Mouse (Mus musculus) myocyte (in vitro differentiated cells): ENCODE data around the gene Syap1. TPM values are rescaled to one million over a fixed set of nuclear protein-coding genes. Genes with fewer than 3 reads are reported as not detected.

Experiments used
- H3K27me3 ChIP-seq: one replicate; pipeline ENCODE4 v1.6.1; 2011; ENCODE audit not compliant: control insufficient read depth, insufficient read depth, insufficient read length
- H3K36me3 ChIP-seq: one replicate; pipeline ENCODE4 v1.6.1; 2011; ENCODE audit not compliant: control insufficient read depth, insufficient read depth
- H3K4me2 ChIP-seq: one replicate; pipeline ENCODE4 v1.6.1; 2011; ENCODE audit warnings: low read depth, control low read depth
- H3K4me3 ChIP-seq: one replicate; pipeline ENCODE4 v1.5.1; 2011; ENCODE audit warnings: mild to moderate bottlenecking, control low read depth, moderate library complexity
- H3K79me2 ChIP-seq: one replicate; pipeline ENCODE4 v1.6.1; 2011; ENCODE audit not compliant: control insufficient read depth, insufficient read depth
- H3ac ChIP-seq: one replicate; pipeline ENCODE4 v1.6.1; 2011; ENCODE audit not compliant: control insufficient read depth, insufficient read length
- CEBPB ChIP-seq: IDR thresholded peaks from 2 replicates; pipeline ENCODE4 v1.6.1; 2011; ENCODE audit warnings: mild to moderate bottlenecking, moderate library complexity; ENCODE audit not compliant: poor library complexity, insufficient read depth, severe bottlenecking
- E2F4 ChIP-seq: IDR thresholded peaks from one replicate; pipeline ENCODE4 v1.6.1; 2011; ENCODE audit warnings: mild to moderate bottlenecking, control low read depth, moderate library complexity; ENCODE audit not compliant: insufficient read depth
- MAX ChIP-seq: IDR thresholded peaks from one replicate; pipeline ENCODE4 v1.6.1; 2011; ENCODE audit warnings: low read depth, mild to moderate bottlenecking, control low read depth
- MYOD1 ChIP-seq, 3 experiments: IDR thresholded peaks; one replicate each; pipeline ENCODE4 v1.6.1; 2011; ENCODE audit warnings: control low read depth in 2 of 3, low read depth in 2 of 3, mild to moderate bottlenecking in 2 of 3, moderate library complexity in 1 of 3; ENCODE audit not compliant: insufficient read length in 2 of 3, control insufficient read depth in 1 of 3
- MYOG ChIP-seq, 3 experiments: IDR thresholded peaks; one replicate each; pipeline ENCODE4 v1.6.1; 2011; ENCODE audit warnings: control low read depth in 2 of 3, low read depth in 2 of 3, mild to moderate bottlenecking in 2 of 3; ENCODE audit not compliant: insufficient read length in 2 of 3, control insufficient read depth in 1 of 3, insufficient read depth in 1 of 3
- POLR2A ChIP-seq: IDR thresholded peaks from one replicate; pipeline ENCODE4 v1.6.1; 2011; ENCODE audit warnings: low read depth, mild to moderate bottlenecking, control low read depth, moderate library complexity; ENCODE audit not compliant: insufficient read length
- POLR2AphosphoS2 ChIP-seq: IDR thresholded peaks from one replicate; pipeline ENCODE4 v1.6.1; 2011; ENCODE audit warnings: low read depth, control low read depth; ENCODE audit not compliant: insufficient read length
- REST ChIP-seq: IDR thresholded peaks from one replicate; pipeline ENCODE4 v1.6.1; 2011; ENCODE audit warnings: mild to moderate bottlenecking, control low read depth, moderate library complexity; ENCODE audit not compliant: insufficient read depth, insufficient read length
- SRF ChIP-seq: IDR thresholded peaks from one replicate; pipeline ENCODE4 v1.6.1; 2011; ENCODE audit warnings: low read depth; ENCODE audit not compliant: control insufficient read depth, insufficient read length
- TCF12 ChIP-seq: IDR thresholded peaks from one replicate; pipeline ENCODE4 v1.6.1; 2011; ENCODE audit warnings: mild to moderate bottlenecking, control low read depth; ENCODE audit not compliant: poor library complexity, insufficient read depth, severe bottlenecking
- TCF3 ChIP-seq: IDR thresholded peaks from one replicate; pipeline ENCODE4 v1.6.1; 2011; ENCODE audit warnings: low read depth, control low read depth; ENCODE audit not compliant: insufficient read length
- USF1 ChIP-seq: IDR thresholded peaks from one replicate; pipeline ENCODE4 v1.6.1; 2011; ENCODE audit warnings: low read depth, mild to moderate bottlenecking, control low read depth, moderate library complexity
- polyA plus RNA-seq: library from polyadenylated mRNA; unstranded; fragments of >200 nt; fragmentation: generic; extraction: Trizol; gene quantifications from one replicate; pipeline ENCODE4 v1.2.1, GENCODE M21; 2012; ENCODE audit warnings: missing spikeins

Syap1 gene
- polyA plus RNA-seq, 1 experiment, result 25.6 TPM

DNA sequence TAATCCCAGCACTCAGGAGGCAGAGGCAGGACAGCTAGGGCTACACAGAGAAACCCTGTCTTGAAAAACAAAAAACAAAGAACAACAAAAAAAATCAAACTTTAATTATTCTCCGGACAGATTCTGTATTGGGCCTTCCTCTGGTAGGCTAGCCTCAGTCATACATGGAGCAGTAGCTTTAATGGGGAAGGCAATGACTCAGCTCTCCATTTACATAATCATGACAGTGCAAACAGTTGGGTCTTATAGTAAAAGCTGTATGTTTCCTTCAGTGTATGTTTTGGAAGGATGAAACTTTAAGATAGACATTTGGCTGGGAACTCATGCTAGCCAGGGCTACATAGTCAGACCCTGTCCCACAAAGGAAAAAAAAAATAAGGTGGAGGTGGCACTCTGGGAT is 39.6 kb downstream of the Syap1 start:
- no peak overlapping the region for H3K4me2 ChIP-seq
- no peaks in the 10 kb centered on the region for H3K36me3 ChIP-seq
- H3K4me3 ChIP-seq, result no peak overlapping the region
- TF ChIP-seq E2F4 (no peak), MAX (no peak), REST (no peak), TCF3 (no peak), POLR2A (no peak), TCF12 (no peak)
- no peak overlapping the region for H3ac ChIP-seq
- H3K27me3 ChIP-seq, result no peaks in the 10 kb centered on the region
- H3K79me2 ChIP-seq, result no peaks in the 10 kb centered on the region

DNA sequence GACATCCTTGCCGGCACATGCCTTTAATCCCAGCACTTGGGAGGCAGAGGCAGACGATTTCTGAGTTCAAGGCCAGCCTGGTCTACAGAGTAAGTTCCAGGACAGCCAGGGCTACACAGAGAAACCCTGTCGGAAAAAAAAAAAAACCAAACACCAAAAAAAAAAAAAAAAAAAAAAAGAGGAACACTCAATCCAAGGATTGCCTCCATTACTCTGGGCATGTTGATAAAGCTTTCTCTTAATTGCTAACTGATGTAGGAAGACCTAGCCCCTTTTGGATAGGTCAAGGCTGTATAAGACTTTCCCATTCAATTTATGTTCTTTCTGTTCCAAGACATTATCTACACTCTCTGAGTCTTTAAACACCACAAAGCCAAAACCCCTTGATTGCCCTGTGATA is 42.7 kb downstream of the Syap1 start:
- Histone ChIP-seq H3K79me2 (no peaks in the 10 kb centered on the region), H3K27me3 (no peaks in the 10 kb centered on the region), H3K4me2 (no peak overlapping the region), H3K36me3 (no peaks in the 10 kb centered on the region), H3ac (no peak overlapping the region), H3K4me3 (no peak overlapping the region)
- TF ChIP-seq TCF12 (no peak), MAX (no peak), USF1 (no peak), POLR2AphosphoS2 (no peak), REST (no peak), SRF (no peak), MYOD1 (IDR thresholded peaks at IDR 0.05; ENCODE audit: control insufficient read depth in 1 of 3, insufficient read length in 2 of 3, low read depth in 2 of 3) (no peak), MYOG (IDR thresholded peaks at IDR 0.05; ENCODE audit: control insufficient read depth in 1 of 3, insufficient read depth in 1 of 3, insufficient read length in 2 of 3, low read depth in 2 of 3) (no peak), POLR2A (no peak), E2F4 (no peak), CEBPB (no peak), TCF3 (no peak)

DNA sequence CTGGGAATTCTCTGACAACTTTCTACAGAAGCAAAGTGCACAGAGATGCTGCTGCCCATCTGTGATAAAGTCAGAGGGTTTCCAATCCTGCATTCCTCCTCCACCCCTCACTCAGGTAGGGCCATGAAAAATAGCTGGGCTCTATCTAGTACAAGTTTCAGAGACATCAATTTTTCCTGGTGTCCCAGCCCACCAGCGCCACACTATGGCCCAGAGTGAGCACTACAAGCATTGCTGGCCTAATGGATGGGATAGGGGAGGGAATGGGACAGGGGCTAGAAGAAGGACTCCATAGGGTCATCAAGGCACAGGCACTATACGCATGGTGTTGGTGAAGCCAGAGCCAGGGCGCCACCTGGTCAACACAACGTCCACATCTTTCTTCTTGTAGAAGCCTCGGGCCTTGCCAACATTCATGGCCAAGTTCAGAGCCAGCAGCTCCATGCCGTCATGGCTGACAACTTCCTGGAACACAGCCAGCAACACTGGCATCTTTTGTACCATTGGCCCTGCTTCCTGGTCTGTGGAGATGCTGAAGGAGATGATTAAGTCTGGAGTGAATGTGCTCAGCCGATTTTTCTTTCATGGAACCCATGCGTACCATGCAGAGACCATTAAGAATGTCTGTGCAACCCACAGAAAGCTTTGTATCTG is 43.7 kb downstream of the Syap1 start:
- H3K36me3 ChIP-seq, result no peaks in the 10 kb centered on the region
- no peak overlapping the region for H3K4me3 ChIP-seq
- TF ChIP-seq POLR2AphosphoS2, result no peak
- no peaks in the 10 kb centered on the region for H3K27me3 ChIP-seq
- H3K79me2 ChIP-seq, result no peaks in the 10 kb centered on the region
- H3K4me2 ChIP-seq, result no peak overlapping the region
- H3ac ChIP-seq, result no peak overlapping the region

DNA sequence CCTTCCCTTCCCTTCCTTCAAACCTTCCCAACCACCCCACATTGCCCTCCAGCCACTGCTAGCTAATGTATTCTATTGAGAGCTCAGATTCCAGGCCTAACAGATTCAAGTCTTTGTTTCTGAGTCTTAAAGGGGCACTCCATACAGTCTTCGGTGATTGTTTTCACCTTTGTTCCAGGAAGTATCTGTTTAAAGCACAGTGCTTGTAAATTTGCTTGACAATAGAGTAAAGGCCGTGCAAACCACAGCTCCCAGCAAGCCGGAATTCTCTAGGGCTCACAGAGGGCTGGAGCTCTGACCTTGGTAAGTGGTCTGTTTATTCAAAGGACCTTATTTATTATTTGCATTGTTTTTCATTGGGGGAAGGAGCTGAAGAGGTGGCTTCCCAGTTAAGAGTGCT is 56.1 kb downstream of the Syap1 start:
- no peaks in the 10 kb centered on the region for H3K36me3 ChIP-seq
- H3K4me3 ChIP-seq, result no peak overlapping the region
- no peak for TF ChIP-seq CEBPB
- no peak for TF ChIP-seq SRF
- TF ChIP-seq TCF3, result no peak
- no peak for TF ChIP-seq MAX
- no peak for TF ChIP-seq MYOD1 (IDR thresholded peaks at IDR 0.05; ENCODE audit: control insufficient read depth in 1 of 3, insufficient read length in 2 of 3, low read depth in 2 of 3)
- TF ChIP-seq POLR2A, result no peak
- TF ChIP-seq E2F4, result no peak
- no peak for TF ChIP-seq USF1
- no peak for TF ChIP-seq TCF12
- no peak for TF ChIP-seq POLR2AphosphoS2
- no peak for TF ChIP-seq MYOG (IDR thresholded peaks at IDR 0.05; ENCODE audit: control insufficient read depth in 1 of 3, insufficient read depth in 1 of 3, insufficient read length in 2 of 3, low read depth in 2 of 3)
- TF ChIP-seq REST, result no peak
- H3ac ChIP-seq, result no peak overlapping the region
- no peaks in the 10 kb centered on the region for H3K27me3 ChIP-seq
- H3K79me2 ChIP-seq, result peaks cover 10% of the 10 kb centered on the region
- H3K4me2 ChIP-seq, result no peak overlapping the region

DNA sequence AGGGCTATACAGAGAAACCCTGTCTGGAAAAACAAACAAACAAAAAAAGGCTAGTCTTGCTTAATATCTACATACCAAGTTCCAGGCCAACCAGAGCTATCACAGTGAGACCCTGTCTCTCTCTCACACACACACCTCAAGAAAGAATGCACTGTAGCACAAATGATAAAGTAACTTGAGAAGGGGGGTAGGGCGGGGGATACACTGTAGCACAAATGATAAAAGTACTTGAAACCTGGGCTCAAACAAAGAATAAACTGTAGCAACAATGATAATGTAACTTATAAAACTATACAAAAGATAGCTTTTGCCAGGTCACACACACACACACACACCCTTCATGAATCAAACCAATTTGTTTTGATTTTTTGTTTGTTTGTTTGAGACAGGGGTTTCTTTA is 56.7 kb downstream of the Syap1 start:
- no peak for TF ChIP-seq MYOD1 (IDR thresholded peaks at IDR 0.05; ENCODE audit: control insufficient read depth in 1 of 3, insufficient read length in 2 of 3, low read depth in 2 of 3)
- no peak for TF ChIP-seq TCF12
- TF ChIP-seq USF1, result no peak
- TF ChIP-seq SRF, result no peak
- no peak for TF ChIP-seq MYOG (IDR thresholded peaks at IDR 0.05; ENCODE audit: control insufficient read depth in 1 of 3, insufficient read depth in 1 of 3, insufficient read length in 2 of 3, low read depth in 2 of 3)
- no peak for TF ChIP-seq REST
- no peaks in the 10 kb centered on the region for H3K36me3 ChIP-seq

More for the DNA sequence above, 56.7 kb downstream of the Syap1 start:
- H3K4me3 ChIP-seq, result no peak overlapping the region
- no peak overlapping the region for H3ac ChIP-seq
- peaks cover 15% of the 10 kb centered on the region for H3K79me2 ChIP-seq
- H3K4me2 ChIP-seq, result no peak overlapping the region
- H3K27me3 ChIP-seq, result no peaks in the 10 kb centered on the region
